Mouse (Mus musculus) cerebellum, adult 8-10 months (tissue): ENCODE data around the gene Chst14.
A peak's percentile ranks its signal among the peaks of the same experiment; 100 is the strongest.

ENCODE experiments used
- DNase-seq: peaks from one replicate; pipeline ENCODE4 v3.0.0; 2022

Chst14 gene

DNA sequence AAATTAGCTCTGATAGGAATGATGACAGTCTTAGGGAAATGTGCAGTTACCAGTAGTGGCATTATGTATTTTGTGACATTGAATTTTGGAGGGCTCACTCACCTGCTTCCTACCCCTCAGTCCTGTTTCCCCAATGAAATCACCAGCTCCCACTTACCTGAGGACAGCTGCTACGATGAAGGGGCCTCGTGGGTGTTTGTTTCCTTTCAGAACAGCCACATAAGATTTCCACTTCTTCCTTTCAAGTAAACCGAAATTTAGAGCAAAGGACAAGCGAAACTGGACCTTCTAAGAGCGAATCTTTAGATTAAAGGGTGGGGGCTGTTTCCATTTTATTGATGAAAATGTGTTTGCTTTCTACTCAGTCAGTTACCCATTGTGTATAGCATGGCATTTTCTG, 45.8 kb downstream of the Chst14 start:
- DNase-seq: no peak

DNA sequence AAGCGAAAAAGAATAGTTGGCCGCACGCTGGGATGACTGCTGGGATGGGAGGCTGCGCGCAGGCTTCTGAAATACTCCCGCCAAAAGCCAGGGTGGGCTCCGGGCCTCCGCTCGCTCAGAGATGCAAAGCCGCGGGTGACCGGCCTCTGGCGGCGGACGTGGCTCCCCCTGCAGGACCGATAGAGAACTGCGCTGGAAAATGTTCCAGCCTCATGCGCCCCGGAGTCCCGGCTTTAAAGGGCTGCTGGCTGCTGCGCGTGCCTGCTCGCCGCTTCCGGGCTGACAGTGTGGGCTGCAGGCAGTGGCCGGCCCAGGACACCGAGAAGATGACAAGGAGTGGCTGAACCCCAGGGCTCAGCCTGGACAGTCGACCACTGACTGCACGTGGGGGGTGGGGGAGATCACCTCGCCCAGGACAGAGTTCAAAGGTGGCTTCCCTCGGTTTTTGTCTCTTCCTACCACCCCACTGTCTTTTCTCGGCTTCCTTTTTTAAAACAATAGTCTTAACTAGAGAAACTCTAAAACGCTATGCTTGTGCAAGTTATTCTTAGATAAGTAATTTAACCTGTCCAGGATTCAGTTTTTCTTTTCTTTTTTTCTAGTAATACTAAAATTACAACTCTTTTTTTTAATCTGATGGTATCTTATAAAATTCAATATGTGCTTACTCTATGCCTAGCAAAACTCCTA, 46.5 kb downstream of the Chst14 start:
- DNase-seq: peak; percentile 88

DNA sequence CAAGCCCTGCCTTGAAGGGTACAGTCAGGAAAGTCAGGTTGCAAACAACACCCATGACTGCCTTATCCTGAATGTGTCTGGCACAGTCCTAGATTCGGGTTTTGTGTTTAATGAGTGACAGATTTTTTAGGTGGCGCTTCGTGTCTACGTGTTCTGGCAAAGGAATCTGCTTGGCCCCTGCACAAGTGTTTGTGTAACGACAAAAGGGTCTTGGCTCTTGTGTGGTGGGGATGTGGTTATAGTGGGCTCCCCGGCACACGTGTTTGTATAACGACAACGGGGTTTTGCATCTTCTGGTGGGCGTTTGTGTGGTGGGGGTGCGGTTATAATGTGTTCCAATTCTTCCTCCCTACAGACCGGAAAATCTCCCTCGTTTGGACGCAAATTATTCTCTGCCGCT, 49.6 kb downstream of the Chst14 start:
- no peak for DNase-seq

DNA sequence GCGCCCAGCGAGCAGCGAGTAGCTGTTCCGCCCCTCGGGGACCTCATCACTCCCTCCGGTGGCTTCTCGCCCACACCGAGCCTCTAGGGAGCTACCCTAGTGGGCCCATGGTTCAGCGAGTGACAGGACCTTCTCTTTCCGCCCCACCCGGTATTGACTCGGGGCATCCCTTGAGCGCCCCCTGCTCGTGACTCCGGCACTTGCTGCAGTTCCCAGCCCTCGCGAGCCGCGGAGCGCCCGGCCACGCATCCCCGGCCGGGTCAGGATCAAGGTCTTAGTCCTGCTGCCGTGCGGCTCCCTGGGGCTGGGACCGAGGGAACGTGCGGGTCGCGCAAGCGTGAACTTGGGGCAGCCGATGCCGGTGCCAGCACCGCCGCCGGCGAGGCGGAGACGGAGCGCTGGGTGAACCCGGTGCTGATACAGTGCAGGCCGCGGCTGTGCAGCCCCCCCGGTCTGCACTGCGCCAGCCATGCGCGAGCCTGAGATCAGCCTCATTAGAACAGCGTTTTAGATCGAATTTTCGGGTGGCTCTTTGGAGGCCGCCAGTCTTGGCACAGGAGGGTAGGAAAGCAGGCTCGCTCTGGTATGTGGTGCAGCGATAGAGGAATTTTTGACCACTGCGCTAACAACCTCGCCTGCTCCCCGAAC, 50.1 kb downstream of the Chst14 start:
- peak; percentile 93 for DNase-seq

DNA sequence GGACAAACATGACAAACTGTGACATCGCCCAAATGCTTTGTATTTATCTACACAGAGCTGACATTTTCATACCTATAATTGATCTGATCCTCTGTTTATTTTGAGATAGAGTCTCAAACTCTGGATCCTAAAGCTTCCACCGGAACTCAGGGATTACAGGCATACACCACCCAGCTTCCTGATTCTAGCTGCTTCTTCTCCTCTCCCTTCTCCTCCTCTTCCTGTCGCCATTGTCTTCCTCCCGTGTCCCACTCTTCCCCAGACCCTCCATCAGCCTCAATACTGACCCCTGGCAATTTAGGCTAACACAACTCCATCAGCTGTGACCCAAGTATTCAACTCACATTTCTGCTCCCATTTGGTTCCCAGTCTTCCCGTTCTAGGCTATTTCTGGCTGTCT, 50.6 kb downstream of the Chst14 start:
- DNase-seq: peak; percentile 11

DNA sequence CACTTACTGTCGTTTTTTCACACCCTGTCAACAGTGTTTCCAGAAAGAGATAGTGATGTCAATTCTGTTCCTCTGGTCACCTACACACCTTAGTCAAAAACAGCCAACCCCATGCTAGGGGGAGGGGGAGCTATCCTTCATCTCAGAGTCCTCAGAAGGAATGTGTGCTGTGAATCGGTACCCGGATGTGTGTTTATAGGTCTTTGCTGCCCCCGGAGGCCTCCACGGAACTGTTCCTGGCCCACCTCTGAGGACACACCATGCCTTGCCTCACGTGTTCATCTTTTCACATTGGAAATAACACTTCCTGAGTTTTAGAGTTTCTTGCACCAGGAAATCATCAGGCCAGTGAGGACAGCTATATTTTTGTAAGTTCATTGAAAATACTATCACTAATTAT, 51.8 kb downstream of the Chst14 start:
- DNase-seq: peak; percentile 10
